Mouse (Mus musculus) midbrain, embryonic 12.5 days (tissue): ENCODE measurements at regions not wholly inside any gene's neighbourhood (a gene's known extent, or its start where the extent isn't known, plus 50 kb on each side); places are given as distances from the start of the nearest gene placed in this dataset.
A peak's percentile ranks its signal among the peaks of the same experiment; 100 is the strongest.

Source experiments
- ATAC-seq: fragments of 200-750 bp; cut with Nextera tagmentation; 2 replicates; pipeline ENCODE4 v1.8.0; 2017; ENCODE audit warnings: low read depth, moderate TSS enrichment, moderate library complexity; ENCODE audit not compliant: low FRiP score
- H3K27ac ChIP-seq: fragments of 300-500 bp; sonication (generic); replicated peaks from 2 replicates; pipeline ENCODE4 v1.5.1; 2016; ENCODE audit warnings: mild to moderate bottlenecking
- H3K27me3 ChIP-seq: fragments of 300-500 bp; sonication (generic); 2 replicates; pipeline ENCODE4 v1.6.1; 2016; ENCODE audit warnings: mild to moderate bottlenecking
- H3K36me3 ChIP-seq: fragments of 300-500 bp; sonication (generic); 2 replicates; pipeline ENCODE4 v1.6.1; 2016
- H3K4me1 ChIP-seq: fragments of 300-500 bp; sonication (generic); 2 replicates; pipeline ENCODE4 v1.6.1; 2016
- H3K4me2 ChIP-seq: fragments of 300-500 bp; sonication (generic); replicated peaks from 2 replicates; pipeline ENCODE4 v1.6.1; 2016; ENCODE audit warnings: mild to moderate bottlenecking, moderate library complexity
- H3K4me3 ChIP-seq: fragments of 300-500 bp; sonication (generic); 2 replicates; pipeline ENCODE4 v1.5.1; 2016; ENCODE audit warnings: mild to moderate bottlenecking
- H3K9ac ChIP-seq: fragments of 300-500 bp; sonication (generic); replicated peaks from 2 replicates; pipeline ENCODE4 v1.6.1; 2016; ENCODE audit warnings: mild to moderate bottlenecking, moderate library complexity
- H3K9me3 ChIP-seq: fragments of 300-500 bp; sonication (generic); 2 replicates; pipeline ENCODE4 v1.6.1; 2016; ENCODE audit warnings: mild to moderate bottlenecking
- WGBS: fragments of 180-500 bp; shearing (Covaris S2); methylation state at CpG from one replicate; pipeline ENCODE4 v1.1.7; 2016; 5-methylcytosine and 5-hydroxymethylcytosine counted together

GRCm38 (mm10) chr4:152755756-152756155 lies 278.1 kb upstream of the Kcnab2 start:
- ATAC-seq: no peak
- Histone ChIP-seq H3K27me3 (no peaks in the 10 kb centered on the region), H3K4me3 (no peak overlapping the region), H3K9me3 (no peaks in the 10 kb centered on the region), H3K27ac (no peak overlapping the region), H3K4me1 (no peaks in the 10 kb centered on the region), H3K9ac (no peak overlapping the region), H3K4me2 (no peak overlapping the region), H3K36me3 (no peaks in the 10 kb centered on the region)
- 92% methylated on average over 8 of the region's 8 CpGs for WGBS

GRCm38 (mm10) chr4:152744366-152744765 lies 266.7 kb upstream of the Kcnab2 start:
- Histone ChIP-seq H3K9ac (no peak overlapping the region), H3K4me2 (no peak overlapping the region), H3K27ac (no peak overlapping the region), H3K4me1 (peaks cover 16% of the 10 kb centered on the region), H3K9me3 (no peaks in the 10 kb centered on the region), H3K36me3 (no peaks in the 10 kb centered on the region), H3K4me3 (no peak overlapping the region), H3K27me3 (no peaks in the 10 kb centered on the region)
- 34% methylated on average over 11 of the region's 11 CpGs for WGBS
- no peak for ATAC-seq

DNA sequence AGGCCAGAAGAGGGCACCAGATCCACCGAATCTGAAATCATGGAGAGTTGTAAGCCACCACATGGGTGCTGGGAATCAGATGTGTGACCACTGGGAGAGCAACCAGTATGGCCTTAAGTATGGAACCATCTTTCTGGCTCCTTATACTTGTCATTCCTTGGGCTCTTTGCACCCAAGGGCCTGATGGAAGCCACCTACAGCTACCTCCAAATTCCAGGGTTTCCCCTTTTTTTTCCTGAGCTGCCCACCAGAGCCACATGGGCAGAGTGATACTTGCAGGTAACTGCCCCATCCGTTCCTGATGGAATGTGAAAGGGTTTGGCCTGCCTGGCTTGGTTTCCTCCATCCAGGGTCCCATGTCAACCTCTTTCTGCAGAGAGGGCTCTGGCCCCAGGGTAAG lies 255.3 kb upstream of the Kcnab2 start:
- no peak overlapping the region for H3K9ac ChIP-seq
- H3K27ac ChIP-seq: peak overlapping the region; percentile 30
- peaks cover 14% of the 10 kb centered on the region for H3K27me3 ChIP-seq
- no peak overlapping the region for H3K4me3 ChIP-seq
- no peaks in the 10 kb centered on the region for H3K9me3 ChIP-seq
- no peaks in the 10 kb centered on the region for H3K36me3 ChIP-seq
- peaks cover 15% of the 10 kb centered on the region; the same call in 1 of the 2 replicates for H3K4me1 ChIP-seq
- ATAC-seq: no peak
- H3K4me2 ChIP-seq: no peak overlapping the region
- 86% methylated on average over 2 of the region's 2 CpGs for WGBS

DNA sequence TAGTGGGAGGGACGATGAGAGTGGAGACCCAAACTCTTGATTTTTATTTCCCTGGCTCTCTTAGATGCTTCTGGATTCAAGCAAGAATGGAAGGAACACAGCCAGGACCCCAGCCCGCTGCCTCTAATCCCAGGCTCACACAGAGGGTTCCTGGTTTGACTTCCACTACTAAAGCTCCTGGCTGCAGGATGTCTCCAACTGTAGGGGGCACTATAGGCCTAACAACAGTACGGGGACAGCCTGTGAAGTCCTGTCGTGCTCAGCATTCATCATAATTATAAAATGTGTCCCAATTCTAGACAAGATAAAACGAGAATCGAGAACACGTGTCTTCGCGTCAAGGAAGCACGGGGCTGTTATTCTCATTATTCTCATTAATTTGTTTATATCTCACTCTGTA lies 254.3 kb upstream of the Kcnab2 start:
- Histone ChIP-seq H3K4me3 (no peak overlapping the region), H3K9me3 (no peaks in the 10 kb centered on the region), H3K4me2 (no peak overlapping the region), H3K4me1 (peaks cover 15% of the 10 kb centered on the region; the same call in 1 of the 2 replicates), H3K27me3 (peaks cover 12% of the 10 kb centered on the region), H3K9ac (no peak overlapping the region), H3K27ac (no peak overlapping the region), H3K36me3 (no peaks in the 10 kb centered on the region)
- ATAC-seq: no peak
- WGBS: 77% methylated on average over 10 of the region's 10 CpGs

DNA sequence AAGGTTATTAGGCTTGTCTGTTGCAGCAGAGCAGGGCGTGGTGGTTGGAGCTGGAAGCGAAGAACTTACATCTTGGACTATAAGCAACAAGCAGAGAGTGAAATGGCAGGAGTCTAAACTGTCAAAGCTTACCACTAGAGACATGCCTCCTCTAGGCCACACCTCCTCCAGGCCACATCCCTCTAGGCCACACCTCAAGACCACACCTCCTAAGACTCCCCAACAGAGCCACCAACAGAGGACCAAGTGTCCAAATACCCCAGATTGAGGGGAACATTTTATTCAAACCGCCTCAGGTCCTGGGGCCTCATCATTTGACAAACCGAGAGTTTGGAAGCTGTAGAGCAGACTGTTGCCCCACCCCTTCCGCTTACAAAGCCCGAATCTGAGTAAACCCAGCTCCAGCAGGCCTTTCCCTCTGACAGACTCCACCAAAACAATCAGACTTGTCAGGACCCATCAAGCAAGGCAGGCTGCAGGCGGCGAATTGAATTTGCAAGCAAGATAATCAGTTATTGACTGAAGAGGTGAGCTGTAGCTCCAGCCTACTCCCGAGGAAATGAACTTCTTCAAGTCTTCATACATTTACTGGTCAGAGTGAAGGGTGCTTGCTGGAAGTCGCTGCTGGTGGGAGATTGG lies 253.5 kb upstream of the Kcnab2 start:
- no peak overlapping the region for H3K27ac ChIP-seq
- H3K9me3 ChIP-seq: no peaks in the 10 kb centered on the region
- peaks cover 13% of the 10 kb centered on the region for H3K27me3 ChIP-seq
- H3K9ac ChIP-seq: no peak overlapping the region
- H3K4me1 ChIP-seq: peaks cover 18% of the 10 kb centered on the region
- no peak overlapping the region for H3K4me2 ChIP-seq
- no peaks in the 10 kb centered on the region for H3K36me3 ChIP-seq
- 0 out of 2 replicates have a peak, but pooled peaks have one; percentile 27 for ATAC-seq
- WGBS: 56% methylated on average over 10 of the region's 10 CpGs
- no peak overlapping the region for H3K4me3 ChIP-seq

DNA sequence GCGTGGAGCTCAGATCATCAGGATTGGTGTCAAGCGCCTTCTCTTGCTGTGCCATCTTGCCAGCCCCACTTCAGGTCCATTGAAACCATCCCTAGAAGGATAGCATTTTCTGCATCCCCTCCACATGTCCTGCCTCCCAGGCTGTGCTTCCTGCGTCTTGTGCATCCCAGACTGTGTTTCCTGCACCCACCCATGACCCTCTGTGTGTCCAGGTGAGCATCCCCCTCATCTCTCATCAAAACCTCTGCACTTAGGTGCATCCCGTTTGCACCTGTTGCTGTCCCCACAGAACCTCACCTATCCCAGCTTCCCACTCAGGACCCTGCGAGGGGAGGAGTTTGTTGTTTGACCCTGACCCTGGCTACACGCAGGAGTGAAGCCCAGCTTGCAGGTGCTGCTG lies 251.8 kb upstream of the Kcnab2 start:
- no peaks in the 10 kb centered on the region for H3K9me3 ChIP-seq
- peaks cover 36% of the 10 kb centered on the region for H3K4me1 ChIP-seq
- H3K9ac ChIP-seq: no peak overlapping the region
- WGBS: 89% methylated on average over 6 of the region's 6 CpGs
- H3K27ac ChIP-seq: no peak overlapping the region
- H3K4me3 ChIP-seq: no peak overlapping the region
- H3K27me3 ChIP-seq: peaks cover 17% of the 10 kb centered on the region
- no peaks in the 10 kb centered on the region for H3K36me3 ChIP-seq
- no peak for ATAC-seq
- H3K4me2 ChIP-seq: no peak overlapping the region

DNA sequence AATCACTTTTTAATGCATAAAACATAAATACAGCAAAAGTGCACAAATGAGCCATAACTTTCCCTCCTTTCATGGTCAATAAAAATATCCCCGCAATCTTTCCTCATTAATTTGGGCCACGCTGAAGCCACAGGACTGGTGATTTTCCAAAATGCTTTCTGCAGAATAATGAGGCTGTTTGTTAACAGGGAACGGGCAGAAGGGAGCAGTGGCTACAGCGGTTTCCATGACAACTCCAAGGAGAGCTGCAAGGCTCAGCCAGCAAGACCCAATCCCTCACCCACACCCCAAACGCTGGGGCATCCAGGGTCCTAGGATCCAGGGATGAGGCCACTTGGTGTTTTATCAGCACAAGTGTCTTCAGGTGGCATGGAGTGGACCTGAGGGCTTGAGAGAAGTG lies 248.2 kb upstream of the Kcnab2 start:
- 31% methylated on average over 5 of the region's 5 CpGs for WGBS
- Histone ChIP-seq H3K4me1 (peaks cover 22% of the 10 kb centered on the region), H3K9ac (no peak overlapping the region), H3K27me3 (peaks cover 28% of the 10 kb centered on the region), H3K9me3 (no peaks in the 10 kb centered on the region), H3K4me2 (no peak overlapping the region), H3K36me3 (no peaks in the 10 kb centered on the region), H3K27ac (no peak overlapping the region), H3K4me3 (no peak overlapping the region)
- no peak for ATAC-seq

- Histone ChIP-seq H3K27me3 (peaks cover 23% of the 10 kb centered on the region), H3K9ac (no peak overlapping the region), H3K9me3 (no peaks in the 10 kb centered on the region), H3K4me1 (peaks cover 22% of the 10 kb centered on the region), H3K4me2 (no peak overlapping the region), H3K4me3 (no peak overlapping the region), H3K36me3 (no peaks in the 10 kb centered on the region), H3K27ac (no peak overlapping the region)
- WGBS: 44% methylated on average over 6 of the region's 6 CpGs
- no peak for ATAC-seq
Measured at GRCm38 (mm10) chr4:152725423-152725822, 247.8 kb upstream of the Kcnab2 start.

- Histone ChIP-seq H3K9me3 (no peaks in the 10 kb centered on the region), H3K36me3 (no peaks in the 10 kb centered on the region), H3K9ac (no peak overlapping the region), H3K4me3 (no peak overlapping the region), H3K27ac (no peak overlapping the region), H3K27me3 (peaks cover 23% of the 10 kb centered on the region), H3K4me1 (peaks cover 22% of the 10 kb centered on the region), H3K4me2 (no peak overlapping the region)
- ATAC-seq: no peak
- 73% methylated on average over 7 of the region's 7 CpGs for WGBS
Measured at GRCm38 (mm10) chr4:152724741-152725140, 247.1 kb upstream of the Kcnab2 start.

- no peaks in the 10 kb centered on the region for H3K36me3 ChIP-seq
- no peak overlapping the region for H3K4me3 ChIP-seq
- H3K4me1 ChIP-seq: peaks cover 22% of the 10 kb centered on the region
- H3K4me2 ChIP-seq: no peak overlapping the region
- no peak overlapping the region for H3K9ac ChIP-seq
- no peak for ATAC-seq
- H3K27ac ChIP-seq: no peak overlapping the region
- H3K9me3 ChIP-seq: no peaks in the 10 kb centered on the region
- WGBS: 76% methylated on average over 10 of the region's 10 CpGs
- peaks cover 19% of the 10 kb centered on the region for H3K27me3 ChIP-seq
Measured at GRCm38 (mm10) chr4:152724026-152724425, 246.4 kb upstream of the Kcnab2 start.

GRCm38 (mm10) chr4:152720528-152720927 lies 242.9 kb upstream of the Kcnab2 start:
- Histone ChIP-seq H3K36me3 (no peaks in the 10 kb centered on the region), H3K9me3 (no peaks in the 10 kb centered on the region), H3K4me3 (no peak overlapping the region), H3K4me2 (no peak overlapping the region), H3K27ac (no peak overlapping the region), H3K27me3 (peaks cover 15% of the 10 kb centered on the region), H3K4me1 (peaks cover 12% of the 10 kb centered on the region), H3K9ac (no peak overlapping the region)
- 92% methylated on average over 8 of the region's 8 CpGs for WGBS
- no peak for ATAC-seq

- ATAC-seq: no peak
- H3K9ac ChIP-seq: no peak overlapping the region
- H3K27ac ChIP-seq: no peak overlapping the region
- peaks cover 12% of the 10 kb centered on the region for H3K27me3 ChIP-seq
- no peaks in the 10 kb centered on the region for H3K9me3 ChIP-seq
- H3K4me1 ChIP-seq: peaks cover 3% of the 10 kb centered on the region; the same call in 1 of the 2 replicates
- H3K4me2 ChIP-seq: no peak overlapping the region
- no peak overlapping the region for H3K4me3 ChIP-seq
- H3K36me3 ChIP-seq: no peaks in the 10 kb centered on the region
- WGBS: 73% methylated on average over 15 of the region's 15 CpGs
Measured at GRCm38 (mm10) chr4:152719416-152720127, 241.9 kb upstream of the Kcnab2 start.
